Mouse (Mus musculus) neutrophil, adult 83 days (primary cell): ENCODE results near the gene Rpl18a. TPM values are rescaled to one million over a fixed set of nuclear protein-coding genes. Genes with fewer than 3 reads are reported as not detected.

Experiments used
- total RNA-seq, 2 experiments: library from RNA; stranded (reverse); gene quantifications; one replicate each; pipeline ENCODE4 v1.2.4; 2023

The Rpl18a gene
- 1,000 to 10,000 TPM; 1,354 to 1,486 TPM for total RNA-seq

DNA sequence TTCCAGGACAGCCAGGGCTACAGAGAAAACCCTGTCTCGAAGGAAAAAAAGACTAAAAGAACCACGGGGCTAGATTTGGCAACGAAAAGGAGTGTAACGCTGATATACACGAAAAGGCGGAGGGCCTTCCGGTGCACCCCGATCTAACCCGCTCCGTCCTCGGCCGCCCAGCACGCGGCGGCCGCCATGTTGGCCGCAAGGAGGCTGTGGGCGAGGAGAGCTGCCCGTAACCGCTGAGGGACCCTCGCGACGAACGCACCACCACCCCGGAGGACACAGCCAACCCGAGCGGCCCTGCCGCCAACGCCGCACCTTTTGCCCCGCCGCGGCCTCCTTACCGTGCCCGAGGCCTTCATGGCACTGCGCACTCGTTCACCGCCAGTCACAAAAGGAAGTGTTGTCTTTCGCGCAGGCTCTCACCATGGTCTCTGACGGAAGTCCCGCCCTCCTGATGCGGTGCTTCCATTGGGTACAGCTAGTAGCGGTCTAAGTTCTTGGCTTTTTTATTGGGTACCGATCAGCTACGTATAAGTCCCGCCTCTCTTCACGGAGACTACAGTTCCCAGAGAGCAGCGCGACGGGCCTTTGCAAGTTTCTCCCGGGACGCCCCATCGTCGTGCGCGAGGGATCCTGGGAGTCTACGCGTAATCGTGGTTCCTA, at the start of gene Rpl18a:
TSS of gene Rpl18a (minus strand) at position 392 of the 660 bp plus-strand sequence.

DNA sequence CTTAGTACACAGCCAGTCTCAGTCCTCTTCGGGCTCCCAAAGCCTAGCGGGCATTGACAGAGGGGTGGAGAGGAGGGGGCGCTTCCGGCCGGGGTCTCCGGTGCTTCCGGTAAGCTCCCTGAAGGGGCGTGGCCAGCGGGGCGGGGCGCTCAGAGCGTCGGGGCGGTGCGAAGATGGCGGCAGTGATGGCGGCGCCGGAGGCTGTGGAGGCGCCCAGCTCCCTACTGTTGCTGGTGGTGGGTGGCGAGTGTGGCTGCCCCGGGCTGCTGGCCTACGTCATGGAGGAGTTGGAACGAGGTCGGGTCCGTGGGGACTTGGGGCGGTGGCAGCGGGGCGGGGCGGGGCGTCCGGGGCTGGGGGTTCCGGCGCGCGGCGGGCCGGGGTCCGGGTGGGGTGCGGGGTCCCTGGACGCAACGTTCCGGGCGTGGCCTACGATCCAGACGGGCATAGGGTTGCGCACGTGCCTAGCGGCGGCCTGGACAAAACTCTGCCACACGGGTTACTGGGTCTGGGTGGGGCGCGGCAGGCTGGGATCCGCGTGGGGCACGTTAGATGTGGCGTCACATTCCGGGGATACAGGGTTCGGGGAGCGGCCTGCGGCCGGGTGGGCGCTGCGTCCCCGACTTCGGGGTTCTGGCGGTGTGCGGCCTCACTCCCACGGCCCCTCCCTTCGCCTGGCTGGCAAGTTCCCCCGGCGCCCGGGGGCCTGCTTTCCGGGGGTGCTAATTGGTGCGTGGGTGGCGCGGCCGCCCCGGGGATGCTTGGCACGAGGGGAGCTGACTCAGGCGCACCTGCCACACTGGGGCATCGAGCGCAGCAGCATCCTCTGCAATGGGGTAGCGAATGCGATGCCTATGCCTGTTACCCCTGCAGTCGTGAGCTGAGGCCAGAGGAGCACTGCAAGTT, 8.9 kb upstream of the Rpl18a start, which contains the start of gene Map1s:
TSS of gene Map1s (plus strand) at position 102 of the 906 bp plus-strand sequence.

DNA sequence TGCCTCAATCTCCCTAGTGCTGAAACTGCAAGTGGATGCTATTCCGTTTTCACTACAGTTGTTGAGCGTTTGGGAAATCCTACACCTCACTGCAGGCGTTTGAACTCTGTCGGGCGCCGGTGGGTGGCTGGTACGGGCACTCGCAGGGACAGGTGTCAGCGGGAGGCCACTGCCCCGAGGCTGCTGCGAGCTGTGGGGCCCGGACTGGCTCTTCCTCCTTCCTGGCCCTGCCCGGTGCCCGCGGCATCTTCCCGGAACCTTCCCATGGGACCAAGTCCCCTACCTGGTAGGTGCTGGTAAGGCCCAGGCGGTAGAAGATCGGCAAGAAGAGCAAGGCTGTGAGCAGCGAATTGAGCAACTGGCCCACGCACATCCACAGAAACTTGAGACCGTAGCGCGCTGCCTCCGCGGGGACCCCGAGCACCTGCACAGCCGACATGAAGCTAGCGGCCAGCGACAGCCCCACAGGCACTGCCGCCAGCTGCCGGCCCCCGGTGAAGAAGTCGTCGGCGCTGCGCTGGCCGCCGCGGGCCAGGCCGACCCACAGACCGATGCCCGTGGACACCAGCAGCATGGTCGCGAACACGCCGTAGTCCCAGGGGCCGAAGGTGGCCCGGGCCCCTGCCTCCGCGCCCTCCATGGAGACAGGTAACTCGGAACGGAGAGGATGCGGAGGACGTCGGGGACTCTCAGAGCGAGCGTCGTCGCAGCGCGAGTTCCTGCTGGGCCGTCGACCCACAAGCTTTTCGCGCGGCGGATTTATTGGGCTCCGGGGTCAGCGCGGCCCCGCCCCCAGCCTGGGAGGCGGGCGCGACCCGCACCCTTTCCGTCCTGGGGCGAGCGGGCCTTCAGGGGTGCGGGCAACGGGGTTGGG, 5.0 kb downstream of the Rpl18a start, which contains the start of gene Slc5a5:
TSS of gene Slc5a5 (minus strand) at position 736 of the 874 bp plus-strand sequence.

DNA sequence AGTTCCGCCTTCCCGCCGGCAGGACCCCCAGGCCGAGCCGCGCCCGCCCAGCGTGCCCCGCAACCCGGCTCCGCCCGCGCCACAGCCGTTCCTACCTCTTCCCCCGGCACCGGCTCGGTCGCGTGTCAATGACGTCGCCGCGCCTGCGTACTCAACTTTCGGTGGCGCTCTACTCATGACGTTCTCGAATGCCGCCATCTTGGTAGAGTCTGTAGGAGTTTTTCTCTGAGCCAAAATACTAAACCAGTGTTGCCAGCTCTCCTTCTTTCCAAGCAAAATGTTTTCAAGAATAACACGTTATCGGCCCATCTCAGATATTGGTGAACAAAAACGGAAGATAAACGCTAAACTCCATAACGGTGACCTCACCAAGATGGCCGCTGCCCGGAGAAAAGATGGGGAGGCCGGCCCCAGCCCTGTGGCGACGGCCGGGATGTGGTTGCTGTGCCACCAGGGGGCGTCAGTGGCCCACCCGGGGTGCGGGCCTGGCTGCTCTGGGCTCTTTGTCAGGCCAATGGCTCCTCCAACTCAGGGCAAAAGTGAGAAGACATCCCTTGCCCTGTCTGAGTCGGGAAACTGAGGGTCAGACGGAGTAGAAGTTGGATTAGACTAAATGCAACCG, 23.7 kb downstream of the Rpl18a start, which contains the start of gene Ccdc124:
TSS of gene Ccdc124 (minus strand) at position 572 of the 622 bp plus-strand sequence.

DNA sequence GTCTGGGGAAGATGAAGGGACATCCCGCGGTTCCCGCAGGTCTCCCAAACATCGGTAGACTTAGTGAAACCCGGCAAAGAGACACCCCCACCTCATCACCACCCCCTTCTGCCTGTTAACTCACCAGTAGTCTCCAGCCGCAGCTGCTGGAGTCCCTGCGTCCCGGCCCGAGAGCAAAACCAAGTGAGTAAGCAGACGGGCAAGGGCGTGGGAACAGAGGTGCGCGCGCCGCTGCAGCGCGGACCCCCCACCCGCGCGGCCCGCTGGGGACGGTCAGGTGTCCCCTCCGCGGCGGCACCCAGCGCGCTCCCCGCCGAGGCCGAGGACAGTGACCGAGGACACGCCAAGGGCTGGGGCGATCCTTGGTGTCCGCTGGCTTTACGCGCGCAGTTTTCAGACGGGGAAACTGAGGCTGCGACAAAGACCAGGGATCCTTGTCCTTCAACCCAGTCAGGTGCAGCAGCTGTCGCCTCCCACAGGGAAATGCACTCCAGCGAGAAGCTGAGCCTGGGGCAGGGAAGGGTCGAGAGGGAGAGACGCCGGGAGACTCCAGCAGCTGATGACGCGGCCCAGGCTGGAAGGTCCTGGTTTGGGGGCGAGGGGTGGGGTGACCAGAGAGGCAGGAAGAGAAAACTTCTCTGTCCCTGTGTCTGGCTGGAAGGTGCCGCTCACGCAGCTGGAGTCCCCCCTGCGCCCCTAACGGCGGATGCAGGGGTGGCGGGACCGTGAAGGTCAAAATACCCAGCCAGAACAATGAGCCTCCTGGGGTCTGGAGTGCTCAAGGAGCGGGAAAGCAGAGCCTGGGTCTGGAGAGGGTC, 34.2 kb downstream of the Rpl18a start, which contains the start of gene Kcnn1:
TSS of gene Kcnn1 (minus strand) at position 435 of the 818 bp plus-strand sequence.

Other genes with a start within 250 kb of the Rpl18a start
- 1 to 10 TPM; 3.6 to 5.1 TPM for gene Pgpep1, start 237.0 kb downstream of the Rpl18a start, total RNA-seq
- gene Lsm4, start 224.2 kb downstream of the Rpl18a start, total RNA-seq: 10 to 100 TPM; 40.7 to 61.6 TPM
- gene Jund, start 198.5 kb downstream of the Rpl18a start, total RNA-seq: 1,000 to 10,000 TPM in 1 of 2 experiments, 100 to 1,000 TPM in 1; 926 to 1,259 TPM
- 1 to 10 TPM; 7.5 to 9.1 TPM for gene Iqcn, start 194.0 kb downstream of the Rpl18a start, total RNA-seq
- under 1 TPM in 1 of 2 experiments, not detected in 1; 0.64 TPM for gene Gm3336, start 178.9 kb downstream of the Rpl18a start, total RNA-seq
- under 1 TPM; 0.31 to 0.50 TPM for gene Pde4c, start 173.7 kb downstream of the Rpl18a start, total RNA-seq
- gene Rab3a, start 142.7 kb downstream of the Rpl18a start, total RNA-seq: 1 to 10 TPM; 2.6 to 3.0 TPM
- gene Mpv17l2, start 136.5 kb downstream of the Rpl18a start, total RNA-seq: 10 to 100 TPM; 20.1 to 25.7 TPM
- gene Pik3r2, start 120.7 kb downstream of the Rpl18a start, total RNA-seq: 10 to 100 TPM; 18.6 to 20.8 TPM
- gene Mast3, start 92.4 kb downstream of the Rpl18a start, total RNA-seq: 100 to 1,000 TPM; 167 to 179 TPM
- under 1 TPM; 0.42 to 0.57 TPM for gene Il12rb1, start 89.0 kb downstream of the Rpl18a start, total RNA-seq
- gene Arrdc2, start 57.7 kb downstream of the Rpl18a start, total RNA-seq: 10 to 100 TPM; 16.6 to 20.4 TPM
- gene Kcnn1, start 34.2 kb downstream of the Rpl18a start, total RNA-seq: not detected
- gene Ccdc124, start 23.5 kb downstream of the Rpl18a start, total RNA-seq: 10 to 100 TPM; 35.2 to 37.0 TPM
- not detected for gene Slc5a5, start 4.7 kb downstream of the Rpl18a start, total RNA-seq
- gene Map1s, start 8.5 kb upstream of the Rpl18a start, total RNA-seq: 10 to 100 TPM; 31.6 to 32.4 TPM